ENCODE assay signal across 7 mouse cellular contexts in genomic region chr4:123666517-123666916, GRCm38 (mm10). TPM values are rescaled to one million over a fixed set of nuclear protein-coding genes. Genes with fewer than 3 reads are reported as not detected.
DNase-seq lines count a peak whose midpoint lies in the region; ATAC-seq and TF ChIP-seq lines count a peak whose summit lies in the region.

No protein-coding gene starts in this region.

- H3K36me3 ChIP-seq in liver, embryonic 15.5 days (replicated peaks): no peaks in the 10 kb centered on the region

- H3K4me2 ChIP-seq in liver, embryonic 15.5 days: peak overlapping the region; percentile 99

- TF ChIP-seq POLR2A in embryonic fibroblast, embryonic 13.5 days (IDR thresholded peaks at IDR 0.05; ENCODE audit: low read depth, low read length): no peak; the same call in 1 of the 2 replicates

- H3K4me1 ChIP-seq in embryonic fibroblast, embryonic 13.5 days (ENCODE audit: control insufficient read depth, insufficient read depth, low read length): peaks cover 13% of the 10 kb centered on the region
- peaks cover 49% of the 10 kb centered on the region for H3K4me1 ChIP-seq in liver, embryonic 15.5 days (replicated peaks)

- no peak overlapping the region for H3K4me3 ChIP-seq in embryonic fibroblast, embryonic 13.5 days (ENCODE audit: insufficient read depth, low read length)
- no peak overlapping the region for H3K4me3 ChIP-seq in liver, embryonic 15.5 days (replicated peaks)

- no peak for TF ChIP-seq CTCF in embryonic fibroblast, embryonic 13.5 days (IDR thresholded peaks at IDR 0.05; ENCODE audit: borderline replicate concordance, insufficient read depth, low read length)

- peak; percentile 52 for DNase-seq in 3T3-L1 (ENCODE audit: low read depth, low spot score)
- peak; percentile 56 for DNase-seq in A20 (ENCODE audit: low read depth, low spot score)
- DNase-seq in cerebellum, adult 11 months: no peak
- DNase-seq in spleen, postnatal 14 days (ENCODE audit: low spot score in 2 of 2): no peak

- ATAC-seq in liver, embryonic 15.5 days (ENCODE audit: insufficient read depth): no peak
- ATAC-seq in cerebellum, adult (ENCODE audit: insufficient number of reproducible peaks, low FRiP score, low TSS enrichment): no peak

- 46% methylated on average over 1 of the region's 1 CpGs for WGBS in liver, embryonic 15.5 days (ENCODE audit: insufficient replicate concordance)

- 0 out of 2 replicates have a peak, but pooled peaks cover 4% of the 10 kb centered on the region for H3K27me3 ChIP-seq in liver, embryonic 15.5 days

- 0 out of 2 replicates have a peak overlapping the region, but pooled peaks have one; percentile 9 for H3K9ac ChIP-seq in liver, embryonic 15.5 days

- H3K9me3 ChIP-seq in liver, embryonic 15.5 days (replicated peaks): no peaks in the 10 kb centered on the region

- peak overlapping the region; percentile 89 for H3K27ac ChIP-seq in embryonic fibroblast, embryonic 13.5 days (ENCODE audit: insufficient read depth, low read length)
- H3K27ac ChIP-seq in liver, embryonic 15.5 days (replicated peaks): peak overlapping the region; percentile 65

RNA-seq across cellular contexts. Expression of gene Macf1, which starts 17.6 kb away (rescaled TPM):
- 250 and 271 TPM in 2 replicates for polyA plus RNA-seq in embryonic fibroblast, embryonic 13.5 days (2011; ENCODE audit: insufficient read length, low read depth, missing spikeins)
- polyA plus RNA-seq in liver, embryonic 15.5 days (2015; fragmentation: Nextera tagmentation; extraction: Ambion mirVana): 8.4 and 9.6 TPM in 2 replicates

RNA-seq across cellular contexts. Expression of gene Ndufs5, which starts 51.5 kb away (rescaled TPM):
- 124 and 148 TPM in 2 replicates for polyA plus RNA-seq in embryonic fibroblast, embryonic 13.5 days (2011; ENCODE audit: insufficient read length, low read depth, missing spikeins)
- 144 and 157 TPM in 2 replicates for polyA plus RNA-seq in liver, embryonic 15.5 days (2015; fragmentation: Nextera tagmentation; extraction: Ambion mirVana)

Comparison
In these comparisons a context has a peak if more than half of its experiments do, and no peak if none do; other contexts are left out.
1. DNase-seq: peak in 3T3-L1 (single experiment) and A20 (single experiment); none in cerebellum, adult 11 months (single experiment) and spleen, postnatal 14 days (0 of 2).
2. RNA of gene Macf1, which starts 17.6 kb away (polyA plus RNA-seq): 250 to 271 TPM in embryonic fibroblast, embryonic 13.5 days; 8.4 to 9.6 TPM in liver, embryonic 15.5 days; every median in the first group is over 10 times any median in the second.